Mouse (Mus musculus) Muller cell, postnatal 12 days (primary cell): Measurements from ENCODE around the gene Itpripl2.
A peak's percentile ranks its signal among the peaks of the same experiment; 100 is the strongest.

ENCODE experiments used
- DNase-seq: peaks from one replicate; pipeline ENCODE4 v3.0.0-alpha.2; 2015; ENCODE audit errors: inconsistent ontology term

The Itpripl2 gene

DNA sequence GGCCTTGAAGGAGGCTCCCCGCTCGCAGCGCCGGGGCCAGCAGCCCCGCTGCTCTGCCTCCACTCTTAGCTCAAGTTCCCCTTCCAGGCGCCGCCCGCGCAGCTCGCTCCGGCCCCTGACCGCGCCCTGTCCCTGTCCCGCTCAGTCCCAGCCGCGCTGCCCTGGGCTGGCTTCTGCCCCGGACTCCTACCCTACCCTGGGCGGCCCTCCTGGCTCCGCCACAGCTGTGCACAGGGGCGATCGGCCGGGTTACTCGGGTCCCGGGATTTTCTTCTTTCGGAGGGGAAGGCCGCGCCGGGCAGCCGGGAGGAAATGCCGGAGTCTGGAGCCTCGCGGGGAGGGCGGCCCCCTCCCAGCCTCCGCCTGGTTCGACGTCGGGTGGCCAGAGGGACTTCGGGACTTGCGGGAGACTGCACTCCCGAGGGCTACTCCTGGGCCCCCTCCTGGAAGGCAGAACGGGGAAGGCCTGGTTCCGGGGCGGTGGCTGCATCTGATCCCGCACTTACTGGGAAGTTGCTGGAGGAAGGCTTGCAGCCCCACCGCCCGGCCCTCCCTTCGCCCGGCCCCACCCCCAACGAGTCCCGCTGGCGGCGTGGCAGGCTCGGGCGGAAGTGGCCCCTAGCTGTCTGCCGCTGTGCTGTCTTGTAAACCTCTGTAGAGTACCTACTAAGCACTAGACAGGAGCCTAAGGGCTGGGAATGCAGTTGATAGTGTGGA is at the start of gene Itpripl2:
Itpripl2 (minus strand) TSS at position 545 of the 717 bp plus-strand sequence.
- DNase-seq: peak; percentile 84

DNA sequence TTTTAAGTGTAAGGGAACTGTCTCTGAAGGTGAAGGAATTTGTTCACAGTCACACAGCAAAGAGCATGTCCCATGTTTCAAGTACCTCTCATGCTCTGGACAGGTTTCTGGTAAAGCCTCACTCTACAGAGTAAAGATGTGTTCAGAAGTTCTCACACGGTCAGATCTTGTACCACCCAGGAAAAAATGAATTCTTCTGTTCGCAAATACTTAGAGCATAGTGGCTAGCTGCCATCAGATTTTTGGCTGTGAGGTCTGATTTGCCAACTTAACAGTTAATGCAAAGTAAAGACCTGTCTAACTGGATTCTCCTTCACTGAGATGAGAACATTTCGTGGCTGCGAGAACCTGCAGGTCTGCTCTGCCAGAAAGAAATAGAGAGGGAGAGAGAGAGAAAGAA is 43.3 kb upstream of the Itpripl2 start:
- no peak for DNase-seq

DNA sequence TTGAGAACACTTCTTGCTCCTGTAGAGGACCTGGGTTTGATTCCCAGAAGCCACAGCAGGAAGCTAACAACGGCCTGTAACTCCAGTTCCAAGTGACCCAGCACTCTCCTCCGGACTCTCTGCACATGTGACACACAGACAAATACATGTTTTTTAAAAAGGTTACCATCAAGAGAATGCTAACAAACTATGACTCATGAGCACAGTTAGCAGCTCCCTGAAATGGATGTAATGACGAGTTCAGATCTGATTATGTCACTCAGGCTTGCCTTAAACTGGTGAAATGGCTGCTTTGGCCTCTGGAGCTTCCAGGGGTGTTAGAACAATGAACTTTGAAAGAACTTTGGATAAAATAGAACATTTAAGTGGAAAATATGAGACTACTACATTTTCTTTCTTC is 42.6 kb upstream of the Itpripl2 start:
- DNase-seq: no peak

DNA sequence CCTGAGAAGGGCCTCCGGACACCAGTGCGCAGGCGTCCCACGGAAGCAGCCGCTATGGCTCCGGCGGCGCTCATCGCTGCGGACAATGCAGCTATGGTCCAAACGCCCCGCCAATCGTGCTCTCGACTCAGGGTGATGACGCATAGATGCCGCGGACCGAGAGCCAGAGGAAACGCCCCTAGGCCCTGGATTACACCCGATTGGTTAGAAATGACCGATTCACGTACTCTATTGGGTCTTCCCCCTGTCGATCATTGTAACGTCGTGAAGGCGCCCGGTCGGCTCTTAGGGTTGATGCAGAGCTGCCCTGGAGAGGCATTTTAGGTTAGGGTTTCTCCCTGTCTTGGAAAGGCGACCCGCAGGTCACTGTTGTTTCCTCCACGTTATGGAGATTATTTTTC is 41.4 kb upstream of the Itpripl2 start, which contains the start of gene Coq7:
Coq7 (minus strand) TSS at position 179 of the 401 bp plus-strand sequence.
- DNase-seq: peak; percentile 100

DNA sequence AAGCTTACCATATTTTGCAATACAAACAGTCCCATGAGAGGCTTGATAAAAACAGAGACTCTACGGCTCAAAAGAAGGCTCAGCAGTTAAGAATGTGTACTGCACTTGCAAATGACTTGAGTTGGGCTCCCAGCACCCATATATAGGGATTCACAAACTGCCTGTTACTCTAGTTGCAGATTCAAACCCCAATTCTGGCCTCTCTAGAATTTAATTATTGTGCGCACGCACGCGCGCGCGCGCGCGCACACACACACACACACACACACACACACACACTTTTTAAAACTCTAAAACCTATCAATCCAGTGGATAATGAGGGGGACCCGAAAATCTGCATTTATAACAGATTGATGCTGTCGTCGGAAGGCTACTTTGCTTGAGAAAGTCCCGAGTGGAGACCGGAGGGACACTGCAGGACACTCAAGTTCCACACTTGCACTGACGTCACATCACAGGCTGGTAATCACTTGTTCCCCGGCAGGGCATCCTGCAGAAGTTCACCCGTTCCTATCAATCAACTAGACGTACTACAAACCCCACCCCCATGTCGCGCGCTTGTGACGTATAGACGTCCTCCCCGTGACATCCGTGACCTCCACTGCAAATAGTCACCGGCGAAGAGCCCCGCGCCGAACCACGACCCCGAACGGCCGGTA is 40.9 kb upstream of the Itpripl2 start:
- peak; percentile 99 for DNase-seq

DNA sequence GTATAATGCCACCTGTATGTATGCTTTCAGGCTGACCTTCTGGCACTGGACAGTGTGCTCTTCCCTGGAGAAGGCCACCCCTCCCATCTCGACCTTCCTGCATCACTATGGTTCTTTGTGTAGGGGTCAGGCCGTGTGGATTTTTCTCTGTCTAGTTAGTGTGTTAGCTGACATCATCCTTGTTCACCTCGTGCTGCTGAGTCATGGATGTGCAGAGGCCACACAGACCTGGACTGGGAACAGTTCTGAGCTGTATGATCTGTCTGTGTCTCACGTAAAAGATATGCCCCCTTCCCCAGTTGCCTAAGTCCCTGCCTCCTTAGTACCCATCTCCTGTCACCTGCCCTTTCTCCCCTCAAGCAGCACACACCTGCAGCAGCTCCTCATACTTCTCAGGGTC is 35.2 kb upstream of the Itpripl2 start:
- no peak for DNase-seq

DNA sequence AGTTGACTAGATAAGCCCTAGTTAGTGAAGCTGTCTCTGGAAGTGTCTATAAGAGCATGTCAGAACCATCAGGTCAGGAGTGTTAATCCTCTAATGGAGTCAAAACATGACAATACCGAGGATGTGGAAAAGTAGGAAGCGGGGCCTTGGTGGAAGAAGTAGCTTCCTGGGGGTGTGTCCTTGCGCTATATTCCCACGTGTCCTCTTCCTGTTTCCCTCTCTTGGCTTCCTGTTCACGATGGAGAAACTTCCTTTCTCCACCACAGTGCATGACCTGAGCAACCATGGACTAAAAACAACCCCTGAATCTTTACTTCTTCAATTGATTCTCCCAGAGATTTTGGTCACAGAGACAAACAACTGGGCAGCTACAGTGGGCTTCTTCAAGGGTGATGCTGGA is 30.3 kb upstream of the Itpripl2 start:
- DNase-seq: no peak

DNA sequence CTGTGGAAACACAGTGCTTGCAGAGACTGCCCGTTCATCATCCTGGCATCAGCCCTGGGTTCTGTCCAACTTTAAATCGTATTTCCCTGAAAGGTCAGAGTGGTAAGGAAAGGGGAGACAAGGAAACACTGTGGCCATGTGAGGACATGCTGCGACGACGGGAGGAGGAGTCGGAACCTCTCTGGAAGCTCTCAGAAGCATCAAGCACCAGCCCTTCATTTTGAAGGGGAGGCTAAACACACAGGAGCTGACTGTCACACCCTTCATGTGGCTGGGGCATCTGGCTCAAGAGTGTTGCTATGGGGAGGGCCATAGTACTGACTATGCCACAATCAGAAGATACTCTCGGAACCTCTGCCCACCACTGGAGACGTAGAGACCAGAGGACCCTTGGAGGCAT is 27.9 kb upstream of the Itpripl2 start:
- no peak for DNase-seq

DNA sequence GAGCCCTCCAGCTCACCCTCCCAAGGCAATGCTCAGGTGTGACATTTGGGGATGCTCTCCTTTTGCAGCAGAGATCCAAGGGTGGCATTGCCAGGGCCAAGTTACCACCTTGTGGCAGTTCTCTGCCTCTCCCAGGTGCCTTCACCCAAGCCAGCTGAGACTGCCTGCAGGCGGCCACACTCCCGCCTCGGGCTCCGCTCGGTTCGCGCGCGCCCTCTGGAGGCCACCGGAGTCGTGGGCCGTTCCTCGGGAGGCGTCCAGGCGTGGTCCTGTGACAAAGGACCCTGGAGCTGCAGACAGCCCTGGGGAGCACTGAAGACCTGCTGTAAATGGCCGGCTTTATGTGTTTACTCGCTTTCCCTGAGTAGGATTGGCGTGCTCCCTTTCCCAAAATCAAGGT is 26.9 kb upstream of the Itpripl2 start:
- peak; percentile 80 for DNase-seq

DNA sequence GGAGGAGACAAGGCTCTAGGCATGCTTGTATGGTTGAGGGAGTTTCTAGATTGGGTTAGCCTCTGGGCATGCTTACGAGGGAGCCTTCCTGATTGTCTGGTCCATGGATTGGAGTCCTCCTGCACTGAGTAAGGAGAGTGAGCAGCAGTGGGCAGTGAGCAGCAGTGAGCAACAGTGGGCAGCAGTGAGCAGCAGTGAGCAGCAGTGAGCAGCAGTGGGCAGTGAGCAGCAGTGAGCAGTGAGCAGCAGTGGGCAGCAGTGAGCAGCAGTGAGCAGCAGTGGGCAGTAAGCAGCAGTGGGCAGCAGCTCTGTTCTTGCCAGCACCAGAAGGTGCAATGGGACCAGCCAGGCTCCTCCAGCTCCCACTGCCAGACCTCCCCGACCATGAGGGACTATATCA is 26.0 kb upstream of the Itpripl2 start:
- no peak for DNase-seq

DNA sequence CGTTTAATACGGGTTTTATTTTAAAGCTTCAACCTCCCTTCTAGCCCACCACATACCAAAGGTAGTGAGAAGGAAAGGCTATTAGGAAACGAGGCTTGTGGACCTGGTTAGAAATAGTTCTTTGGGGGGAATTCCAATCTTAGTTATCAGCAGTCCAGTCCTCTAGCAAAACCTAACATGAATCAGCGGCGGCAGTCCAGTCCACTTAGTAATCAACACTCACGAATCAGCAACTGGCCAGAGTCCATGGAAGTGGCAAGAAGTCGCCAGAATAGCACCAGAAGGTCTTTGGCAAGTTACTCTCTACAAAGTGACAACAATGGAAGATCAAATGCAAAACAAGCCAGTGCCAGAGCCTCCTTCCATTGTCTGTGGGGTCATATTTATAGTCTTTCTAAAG is 16.8 kb upstream of the Itpripl2 start:
- DNase-seq: peak; percentile 86

DNA sequence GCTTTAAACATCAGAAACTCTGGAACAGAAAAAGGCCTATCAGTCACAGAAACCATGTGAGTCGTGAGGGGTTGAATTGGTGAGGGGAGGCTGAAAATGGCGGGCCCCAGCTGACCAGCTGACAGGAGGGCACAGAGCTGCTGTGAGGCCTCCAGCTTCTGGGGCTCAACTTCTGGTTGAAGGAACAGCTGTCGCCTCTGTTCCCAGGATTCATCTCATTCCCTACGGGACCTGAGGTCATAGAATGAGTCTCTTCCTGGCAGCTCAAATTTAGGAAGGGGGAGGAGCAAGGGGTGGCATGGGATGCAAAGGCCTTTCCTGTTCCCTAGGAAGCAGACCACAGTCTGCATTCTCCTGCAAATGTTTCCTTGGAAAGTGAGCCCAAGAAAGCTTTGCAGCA is 12.1 kb upstream of the Itpripl2 start:
- no peak for DNase-seq

DNA sequence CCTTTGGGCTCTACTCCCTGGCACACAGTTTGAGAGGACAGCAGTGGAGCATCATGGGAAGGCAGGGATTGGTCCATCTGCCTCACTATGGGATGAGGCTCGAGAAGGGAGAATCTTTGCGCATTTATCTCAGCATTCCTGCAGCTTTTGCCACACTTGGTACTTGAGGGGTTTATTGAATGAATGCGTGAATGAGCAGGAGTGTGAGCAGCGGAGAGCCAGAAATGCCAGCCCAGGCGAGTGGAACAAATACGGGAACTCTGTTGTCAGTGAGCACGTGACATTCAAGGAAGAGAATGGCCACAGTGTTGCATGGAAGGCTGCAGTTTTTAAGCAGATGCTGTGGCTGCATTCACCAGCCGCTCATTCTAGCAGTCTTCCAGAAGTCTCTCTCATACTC is 10.6 kb upstream of the Itpripl2 start:
- peak; percentile 79 for DNase-seq

DNA sequence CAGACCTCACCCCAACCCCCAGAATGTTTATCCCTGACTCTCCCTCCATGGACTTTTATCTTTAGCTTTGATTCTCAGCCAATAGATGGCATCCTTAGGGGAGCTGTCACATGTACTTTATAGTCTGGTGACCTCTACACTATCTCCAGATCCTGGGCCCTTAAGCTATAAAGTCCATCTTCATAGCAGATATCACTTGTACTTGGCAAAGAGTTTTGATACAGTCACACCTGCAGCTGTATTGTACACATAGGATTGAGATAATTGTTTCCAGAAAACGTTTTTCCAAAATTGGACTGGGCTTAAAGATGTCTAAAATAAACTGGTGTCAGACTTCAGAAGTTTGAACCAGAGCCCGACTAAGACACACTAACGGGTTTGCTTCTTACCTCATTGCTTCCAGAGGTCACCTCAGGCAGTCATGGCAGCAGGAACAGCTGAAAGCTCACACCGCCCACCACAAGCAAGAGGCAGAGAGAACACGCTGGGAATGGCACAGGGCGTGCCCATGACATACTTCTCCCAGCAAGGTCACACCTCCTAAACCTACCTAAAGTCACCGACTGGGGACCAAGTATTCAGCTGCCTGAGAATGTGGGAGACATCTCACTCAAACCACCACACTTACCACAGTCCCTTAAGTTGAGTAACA is 8.1 kb upstream of the Itpripl2 start:
- no peak for DNase-seq

DNA sequence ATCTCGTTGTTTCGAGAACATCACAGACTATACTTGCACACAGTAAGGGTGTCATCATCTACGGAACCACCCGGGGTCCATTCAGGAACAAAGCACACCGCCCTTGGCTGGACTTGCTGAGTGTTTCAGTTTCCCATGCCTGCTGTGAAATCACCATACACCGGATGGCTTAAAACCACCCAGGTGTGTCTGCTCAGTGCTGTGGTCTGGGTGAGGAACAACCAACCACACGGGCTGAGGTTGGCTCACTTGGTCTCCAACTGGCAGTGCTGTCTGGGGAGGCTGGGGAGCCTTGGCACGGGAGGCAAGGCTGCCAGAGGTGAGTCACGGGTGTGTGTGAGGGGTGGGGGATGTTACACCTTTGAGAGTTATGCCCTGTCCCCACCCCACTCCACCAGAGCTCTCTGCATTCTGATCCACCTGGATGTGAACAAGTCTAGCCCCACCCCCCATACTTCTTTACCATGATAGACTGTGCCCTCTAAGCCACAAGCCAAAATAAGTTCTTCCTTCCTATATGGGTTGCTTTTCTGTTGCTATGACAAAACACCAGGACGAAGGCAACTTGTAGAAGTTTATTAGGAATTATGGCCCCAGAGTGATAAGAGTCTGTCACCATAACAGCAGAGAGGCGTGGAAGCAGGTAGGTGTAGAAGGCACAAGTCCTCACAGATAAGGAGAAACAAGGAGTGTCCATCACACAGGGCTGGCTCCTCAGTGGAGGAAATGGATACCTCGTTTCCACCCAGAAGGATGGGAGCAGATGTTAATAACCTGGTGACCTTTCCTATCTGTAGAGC is 7.4 kb upstream of the Itpripl2 start:
- no peak for DNase-seq

DNA sequence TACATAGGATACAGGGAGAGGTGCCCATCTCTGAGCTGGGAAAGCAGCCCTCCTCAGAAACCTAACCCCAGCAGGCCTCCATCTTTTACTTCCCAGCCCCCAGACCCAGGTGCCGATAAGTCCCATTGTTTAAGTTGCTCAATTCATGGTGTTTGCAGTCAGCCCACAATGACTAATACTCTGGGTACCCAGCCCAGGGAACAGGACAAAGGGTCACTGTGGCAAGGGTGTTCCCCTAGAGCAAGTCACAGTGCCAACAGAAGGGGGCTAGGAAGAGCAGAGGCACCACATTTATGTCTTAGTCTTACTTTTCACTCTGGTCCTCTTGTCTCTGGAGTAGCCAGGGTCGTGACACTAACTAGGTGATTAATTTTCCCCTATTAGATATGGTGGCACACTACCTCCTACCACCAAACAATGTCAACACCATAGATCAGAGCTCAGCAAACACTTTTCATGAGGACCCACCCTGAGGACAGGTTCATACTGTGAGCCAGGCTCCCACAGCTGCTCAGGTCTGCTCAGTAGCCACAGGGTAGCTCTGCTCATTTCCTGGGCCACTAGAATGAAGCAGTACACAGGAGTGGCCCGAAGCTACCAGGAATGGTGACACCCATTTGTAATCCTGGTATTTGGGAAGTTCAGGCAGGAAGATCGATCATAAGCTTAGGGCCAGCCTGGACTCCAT is 3.3 kb upstream of the Itpripl2 start:
- no peak for DNase-seq

DNA sequence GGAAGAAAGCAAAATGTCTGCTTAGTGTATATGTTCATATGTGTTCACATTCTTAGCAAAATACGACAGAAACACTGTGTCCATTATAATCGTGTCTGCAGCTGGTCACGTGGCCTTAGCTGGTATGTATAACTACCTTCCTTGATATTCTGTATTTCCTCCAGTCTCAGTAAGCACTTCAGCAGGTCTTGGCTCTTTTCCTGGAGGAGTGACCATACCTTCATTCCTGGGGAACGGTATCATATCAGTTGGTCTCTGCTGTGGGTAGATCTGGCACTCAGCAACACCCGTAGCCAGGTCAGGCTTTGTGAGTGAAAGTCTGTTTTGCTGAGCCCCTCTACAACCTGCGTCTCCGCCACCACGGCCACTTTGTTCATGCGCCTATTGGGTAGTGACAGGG is 2.1 kb upstream of the Itpripl2 start:
- DNase-seq: no peak

DNA sequence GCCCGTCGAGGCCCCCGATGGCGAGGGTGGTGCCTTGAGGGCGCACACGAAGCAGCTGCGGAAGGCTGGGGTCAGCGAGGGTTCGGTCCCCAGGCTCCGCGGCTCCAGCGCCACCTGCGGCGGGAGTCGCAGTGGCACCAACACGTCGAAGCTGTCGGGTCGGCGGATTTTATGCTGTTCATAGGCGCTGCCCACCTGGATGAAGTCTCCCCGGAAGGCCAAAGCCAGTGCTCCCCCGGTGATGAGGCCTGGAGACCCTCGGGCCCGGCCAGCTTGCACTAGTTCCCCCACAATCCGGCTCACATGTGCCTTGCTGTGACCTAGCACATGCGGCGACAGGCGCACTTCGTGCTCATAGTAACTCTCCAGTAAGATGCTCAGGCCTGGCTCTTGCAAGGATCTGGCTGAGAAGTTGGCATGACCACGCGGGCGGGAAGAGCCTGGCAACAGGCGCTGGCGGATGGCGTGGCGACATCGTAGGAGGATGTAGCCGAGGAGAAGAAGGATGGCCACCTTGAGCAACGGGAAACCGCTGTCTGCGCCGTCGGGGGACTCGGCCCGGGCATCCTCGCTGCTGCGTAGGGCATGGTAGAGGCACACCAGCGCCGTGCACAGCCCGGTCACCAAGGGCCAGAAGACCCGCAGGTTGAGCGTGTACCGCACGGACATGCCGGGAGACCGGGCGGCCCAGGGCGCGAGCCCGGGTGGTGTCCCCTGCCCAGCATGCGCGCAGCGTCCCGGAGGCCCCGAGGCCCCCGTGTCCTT is 927 bp downstream of the Itpripl2 start:
- peak; percentile 49 for DNase-seq

DNA sequence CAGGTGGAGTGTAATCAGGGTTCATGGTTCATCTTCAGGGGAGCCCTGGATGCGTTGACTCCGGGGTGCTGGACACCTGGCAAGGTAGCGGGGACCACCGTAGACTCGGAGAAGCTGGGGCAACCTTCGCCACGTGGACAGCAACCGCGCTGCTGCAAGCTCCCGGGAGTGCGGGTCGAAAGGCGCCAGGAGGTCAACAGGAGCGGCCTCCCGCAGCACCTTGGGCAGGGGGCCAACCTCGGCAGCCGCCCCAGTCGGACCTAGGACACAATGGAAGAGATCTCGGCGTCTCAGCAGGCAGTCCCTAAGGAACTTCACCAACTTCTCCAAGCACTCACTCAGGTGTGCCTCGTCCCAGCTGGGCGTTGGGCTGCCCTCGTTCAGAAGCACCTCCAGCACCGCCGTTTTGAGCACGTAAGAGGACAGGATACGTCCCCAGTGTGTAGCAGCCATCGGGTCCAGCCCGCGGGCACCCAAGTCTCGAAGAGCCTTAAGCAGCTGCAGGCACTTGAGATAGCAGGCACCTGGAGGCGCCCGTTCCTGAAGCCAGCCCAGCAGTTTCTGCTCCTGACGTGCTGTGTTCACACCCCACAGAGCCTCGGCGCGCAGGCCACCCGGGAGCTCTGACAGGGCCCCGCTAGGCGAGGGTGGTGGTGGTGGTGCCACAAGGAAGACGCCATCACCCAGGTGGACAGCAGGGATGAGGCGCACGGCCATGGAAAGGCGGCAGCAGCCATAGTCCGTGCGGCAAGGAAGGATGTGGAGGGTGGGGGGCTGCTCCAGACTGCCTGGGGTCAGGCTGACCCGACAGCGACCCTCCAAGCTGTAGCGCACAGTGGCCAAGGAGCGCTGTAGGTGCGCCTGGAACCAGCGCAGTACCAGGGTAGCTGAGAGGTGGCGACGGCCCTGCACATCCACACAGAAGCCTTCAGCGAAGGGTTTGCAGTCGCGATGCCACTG is 1.8 kb downstream of the Itpripl2 start:
- no peak for DNase-seq
